Mouse (Mus musculus) heart, embryonic 11.5 days (tissue): ENCODE measurements at regions not wholly inside any gene's neighbourhood (a gene's known extent, or its start where the extent isn't known, plus 50 kb on each side); places are given as distances from the start of the nearest gene placed in this dataset.
A peak's percentile ranks its signal among the peaks of the same experiment; 100 is the strongest.

ENCODE experiments used
- ATAC-seq: fragments of 200-750 bp; cut with Nextera tagmentation; replicated peaks from 2 replicates; pipeline ENCODE4 v1.8.0; 2017; ENCODE audit warnings: moderate library complexity; ENCODE audit not compliant: insufficient number of reproducible peaks, low FRiP score, low TSS enrichment
- H3K27ac ChIP-seq: fragments of 300-500 bp; sonication (generic); 2 replicates; pipeline ENCODE4 v1.5.1; 2014; ENCODE audit warnings: mild to moderate bottlenecking, low read depth, low read length
- H3K27me3 ChIP-seq: fragments of 300-500 bp; sonication (generic); 2 replicates; pipeline ENCODE4 v1.6.1; 2014; ENCODE audit warnings: mild to moderate bottlenecking, low read length, mixed read lengths; ENCODE audit not compliant: control insufficient read depth, insufficient read depth
- H3K36me3 ChIP-seq: fragments of 300-500 bp; sonication (generic); 2 replicates; pipeline ENCODE4 v1.6.1; 2014; ENCODE audit warnings: mild to moderate bottlenecking, low read length, moderate library complexity, mixed read lengths; ENCODE audit not compliant: control insufficient read depth, insufficient read depth
- H3K4me1 ChIP-seq: fragments of 300-500 bp; sonication (generic); 2 replicates; pipeline ENCODE4 v1.6.1; 2014; ENCODE audit warnings: low read length; ENCODE audit not compliant: control insufficient read depth, insufficient read depth
- H3K4me2 ChIP-seq: fragments of 300-500 bp; sonication (generic); 2 replicates; pipeline ENCODE4 v1.6.1; 2014; ENCODE audit warnings: mild to moderate bottlenecking, moderate library complexity
- H3K4me3 ChIP-seq: fragments of 300-500 bp; sonication (generic); 2 replicates; pipeline ENCODE4 v1.5.1; 2014; ENCODE audit warnings: low read depth, low read length
- H3K9ac ChIP-seq: fragments of 300-500 bp; sonication (generic); 2 replicates; pipeline ENCODE4 v1.6.1; 2014; ENCODE audit warnings: mild to moderate bottlenecking, low read depth, low read length, moderate library complexity
- H3K9me3 ChIP-seq: fragments of 300-500 bp; sonication (generic); replicated peaks from 2 replicates; pipeline ENCODE4 v1.6.1; 2016; ENCODE audit warnings: low read length; ENCODE audit not compliant: control insufficient read depth
- WGBS: fragments of 180-500 bp; shearing (Covaris S2); extraction: QIAGEN DNeasy Blood & Tissue Kit; methylation state at CpG from one replicate; pipeline ENCODE4 v1.1.7; 2014; ENCODE audit not compliant: insufficient replicate concordance; 5-methylcytosine and 5-hydroxymethylcytosine counted together

GRCm38 (mm10) chr5:75382138-75382537, 192.6 kb upstream of the Kit start:
- ATAC-seq = no peak
- Histone ChIP-seq H3K27me3 (no peaks in the 10 kb centered on the region), H3K9me3 (no peaks in the 10 kb centered on the region)

GRCm38 (mm10) chr5:75387886-75388454, 186.7 kb upstream of the Kit start:
- H3K4me1 ChIP-seq = peaks cover 4% of the 10 kb centered on the region; the same call in 1 of the 2 replicates
- no peaks in the 10 kb centered on the region for H3K27me3 ChIP-seq
- H3K9me3 ChIP-seq = no peaks in the 10 kb centered on the region
- no peak overlapping the region for H3K9ac ChIP-seq
- no peak for ATAC-seq
- H3K36me3 ChIP-seq = no peaks in the 10 kb centered on the region
- H3K4me2 ChIP-seq = peak overlapping the region; percentile 39
- H3K4me3 ChIP-seq = no peak overlapping the region
- H3K27ac ChIP-seq = no peak overlapping the region
- 34% methylated on average over 13 of the region's 13 CpGs for WGBS

More at GRCm38 (mm10) chr5:75382138-75382537, 192.6 kb upstream of the Kit start:
- no peaks in the 10 kb centered on the region for H3K36me3 ChIP-seq
- peaks cover 16% of the 10 kb centered on the region for H3K4me1 ChIP-seq
- 89% methylated on average over 3 of the region's 3 CpGs for WGBS
- no peak overlapping the region for H3K9ac ChIP-seq
- H3K4me3 ChIP-seq = no peak overlapping the region
- no peak overlapping the region for H3K4me2 ChIP-seq
- no peak overlapping the region for H3K27ac ChIP-seq

- no peak for ATAC-seq
- H3K27me3 ChIP-seq = 0 out of 2 replicates have a peak, but pooled peaks cover 3% of the 10 kb centered on the region
- H3K9ac ChIP-seq = no peak overlapping the region
- peaks cover 4% of the 10 kb centered on the region; the same call in 1 of the 2 replicates for H3K4me1 ChIP-seq
- no peak overlapping the region for H3K4me3 ChIP-seq
- 81% methylated on average over 7 of the region's 7 CpGs for WGBS
- no peaks in the 10 kb centered on the region for H3K9me3 ChIP-seq
- no peak overlapping the region for H3K4me2 ChIP-seq
- no peak overlapping the region for H3K27ac ChIP-seq
- no peaks in the 10 kb centered on the region for H3K36me3 ChIP-seq
These were observed 185.9 kb upstream of the Kit start for GRCm38 (mm10) chr5:75388699-75389260.

GRCm38 (mm10) chr5:75389433-75389971, 185.2 kb upstream of the Kit start:
- Histone ChIP-seq H3K4me3 (no peak overlapping the region), H3K4me2 (no peak overlapping the region), H3K9me3 (no peaks in the 10 kb centered on the region), H3K27ac (no peak overlapping the region), H3K36me3 (no peaks in the 10 kb centered on the region), H3K9ac (no peak overlapping the region), H3K4me1 (peaks cover 4% of the 10 kb centered on the region; the same call in 1 of the 2 replicates), H3K27me3 (0 out of 2 replicates have a peak, but pooled peaks cover 3% of the 10 kb centered on the region)
- ATAC-seq = no peak
- 64% methylated on average over 7 of the region's 7 CpGs for WGBS

- 72% methylated on average over 5 of the region's 5 CpGs for whole genome bisulfite sequencing
- Histone ChIP-seq H3K27me3 (no peaks in the 10 kb centered on the region; the same call in 1 of the 2 replicates), H3K36me3 (no peaks in the 10 kb centered on the region), H3K27ac (no peak overlapping the region), H3K4me1 (no peaks in the 10 kb centered on the region), H3K9ac (no peak overlapping the region), H3K4me3 (no peak overlapping the region), H3K9me3 (no peaks in the 10 kb centered on the region), H3K4me2 (no peak overlapping the region)
- no peak for ATAC-seq
These were observed 175.9 kb upstream of the Kit start for GRCm38 (mm10) chr5:75398820-75399219.

GRCm38 (mm10) chr5:75401734-75402133, 173.0 kb upstream of the Kit start:
- Histone ChIP-seq H3K4me2 (no peak overlapping the region), H3K9me3 (no peaks in the 10 kb centered on the region), H3K9ac (no peak overlapping the region), H3K36me3 (no peaks in the 10 kb centered on the region), H3K4me3 (no peak overlapping the region), H3K4me1 (no peaks in the 10 kb centered on the region), H3K27me3 (no peaks in the 10 kb centered on the region; the same call in 1 of the 2 replicates), H3K27ac (no peak overlapping the region)
- ATAC-seq = no peak
- 48% methylated on average over 3 of the region's 3 CpGs for WGBS

- no peak for ATAC-seq
- Histone ChIP-seq H3K4me3 (no peak overlapping the region), H3K4me2 (no peak overlapping the region), H3K27ac (no peak overlapping the region), H3K27me3 (no peaks in the 10 kb centered on the region; the same call in 1 of the 2 replicates), H3K36me3 (no peaks in the 10 kb centered on the region), H3K9me3 (no peaks in the 10 kb centered on the region), H3K4me1 (no peaks in the 10 kb centered on the region), H3K9ac (no peak overlapping the region)
- 69% methylated on average over 3 of the region's 3 CpGs for WGBS
These were observed 172.1 kb upstream of the Kit start for GRCm38 (mm10) chr5:75402631-75403030.

- Histone ChIP-seq H3K27ac (no peak overlapping the region), H3K9ac (no peak overlapping the region), H3K4me2 (no peak overlapping the region), H3K4me1 (no peaks in the 10 kb centered on the region), H3K36me3 (no peaks in the 10 kb centered on the region), H3K9me3 (no peaks in the 10 kb centered on the region), H3K4me3 (no peak overlapping the region), H3K27me3 (no peaks in the 10 kb centered on the region; the same call in 1 of the 2 replicates)
- 77% methylated on average over 5 of the region's 5 CpGs for WGBS
- no peak for ATAC-seq
These were observed 171.2 kb upstream of the Kit start for GRCm38 (mm10) chr5:75403531-75403930.
